Mouse (Mus musculus) heart, embryonic 12.5 days (tissue): ENCODE measurements around the gene Nipbl. TPM values are rescaled to one million over a fixed set of nuclear protein-coding genes. Genes with fewer than 3 reads are reported as not detected.
A peak's percentile ranks its signal among the peaks of the same experiment; 100 is the strongest.

Experiments
- ATAC-seq: fragments of 200-750 bp; cut with Nextera tagmentation; 2 replicates; pipeline ENCODE4 v1.8.0; 2017; ENCODE audit warnings: moderate TSS enrichment, moderate library complexity; ENCODE audit not compliant: insufficient number of reproducible peaks, low FRiP score
- H3K27ac ChIP-seq: fragments of 300-500 bp; sonication (generic); 2 replicates; pipeline ENCODE4 v1.5.1; 2016; ENCODE audit warnings: mild to moderate bottlenecking, moderate library complexity; ENCODE audit not compliant: poor library complexity, severe bottlenecking
- H3K27me3 ChIP-seq: fragments of 300-500 bp; sonication (generic); replicated peaks from 2 replicates; pipeline ENCODE4 v1.6.1; 2016; ENCODE audit warnings: mild to moderate bottlenecking, moderate library complexity
- H3K36me3 ChIP-seq: fragments of 300-500 bp; sonication (generic); 2 replicates; pipeline ENCODE4 v1.6.1; 2016; ENCODE audit warnings: mild to moderate bottlenecking, moderate library complexity
- H3K4me1 ChIP-seq: fragments of 300-500 bp; sonication (generic); replicated peaks from 2 replicates; pipeline ENCODE4 v1.6.1; 2016; ENCODE audit warnings: mild to moderate bottlenecking
- H3K4me2 ChIP-seq: fragments of 300-500 bp; sonication (generic); 2 replicates; pipeline ENCODE4 v1.6.1; 2016; ENCODE audit warnings: mild to moderate bottlenecking, moderate library complexity
- H3K4me3 ChIP-seq: fragments of 300-500 bp; sonication (generic); 2 replicates; pipeline ENCODE4 v1.5.1; 2016; ENCODE audit warnings: mild to moderate bottlenecking
- H3K9ac ChIP-seq: fragments of 300-500 bp; sonication (generic); 2 replicates; pipeline ENCODE4 v1.6.1; 2016; ENCODE audit warnings: mild to moderate bottlenecking, moderate library complexity
- H3K9me3 ChIP-seq: fragments of 300-500 bp; sonication (generic); replicated peaks from 2 replicates; pipeline ENCODE4 v1.6.1; 2016; ENCODE audit warnings: mild to moderate bottlenecking, moderate library complexity
- WGBS: fragments of 180-500 bp; shearing (Covaris S2); methylation state at CpG from one replicate; pipeline ENCODE4 v1.1.7; 2016; 5-methylcytosine and 5-hydroxymethylcytosine counted together
- polyA plus RNA-seq: library from polyadenylated mRNA; unstranded; fragments of >200 nt; fragmentation: Nextera tagmentation; extraction: Ambion mirVana; gene quantifications from 2 replicates; pipeline ENCODE4 v1.2.1, GENCODE M21; 2016

Gene Nipbl
- polyA plus RNA-seq, 1 experiment from 2014 or later, result 13.6 TPM

- peak overlapping the region; percentile 97 for H3K4me3 ChIP-seq
- no peaks in the 10 kb centered on the region for H3K27me3 ChIP-seq
- WGBS, result 11% methylated on average over 6 of the region's 6 CpGs
- no peaks in the 10 kb centered on the region for H3K9me3 ChIP-seq
- peak overlapping the region; percentile 99; the same call in 1 of the 2 replicates for H3K9ac ChIP-seq
- H3K27ac ChIP-seq, result peak overlapping the region; percentile 99
- peak overlapping the region; percentile 80 for H3K4me2 ChIP-seq
- no peak for ATAC-seq
- H3K36me3 ChIP-seq, result no peaks in the 10 kb centered on the region
- H3K4me1 ChIP-seq, result peaks cover 11% of the 10 kb centered on the region; the same call in 1 of the 2 replicates
Measured at GRCm38 (mm10) chr15:8446435-8446834, 2.2 kb upstream of the Nipbl start.

- Histone ChIP-seq H3K27ac (peak overlapping the region; percentile 99), H3K27me3 (no peaks in the 10 kb centered on the region), H3K4me1 (peaks cover 11% of the 10 kb centered on the region; the same call in 1 of the 2 replicates), H3K4me2 (peak overlapping the region; percentile 80), H3K4me3 (peak overlapping the region; percentile 97), H3K36me3 (no peaks in the 10 kb centered on the region), H3K9ac (peak overlapping the region; percentile 99), H3K9me3 (no peaks in the 10 kb centered on the region)
- WGBS, result 0% methylated on average over 19 of the region's 19 CpGs
- peak; percentile 41 for ATAC-seq
Measured at GRCm38 (mm10) chr15:8445951-8446419, 1.7 kb upstream of the Nipbl start.

- Histone ChIP-seq H3K27ac (peak overlapping the region; percentile 99), H3K4me3 (peak overlapping the region; percentile 97), H3K9ac (peak overlapping the region; percentile 99), H3K9me3 (no peaks in the 10 kb centered on the region), H3K4me2 (peak overlapping the region; percentile 80), H3K27me3 (no peaks in the 10 kb centered on the region), H3K36me3 (no peaks in the 10 kb centered on the region), H3K4me1 (peaks cover 11% of the 10 kb centered on the region; the same call in 1 of the 2 replicates)
- under 1% methylated on average over 57 of the region's 57 CpGs for WGBS
- ATAC-seq, result peak; percentile 79
Measured at GRCm38 (mm10) chr15:8444890-8445597, 781 bp upstream of the Nipbl start.

GRCm38 (mm10) chr15:8443168-8443925 is 916 bp downstream of the Nipbl start:
- Histone ChIP-seq H3K27ac (peak overlapping the region; percentile 99), H3K27me3 (no peaks in the 10 kb centered on the region), H3K4me2 (peak overlapping the region; percentile 80), H3K9ac (peak overlapping the region; percentile 99), H3K4me1 (peaks cover 11% of the 10 kb centered on the region; the same call in 1 of the 2 replicates), H3K9me3 (no peaks in the 10 kb centered on the region), H3K36me3 (no peaks in the 10 kb centered on the region), H3K4me3 (peak overlapping the region; percentile 97)
- WGBS, result under 1% methylated on average over 40 of the region's 40 CpGs
- ATAC-seq, result peak; percentile 53

GRCm38 (mm10) chr15:8442761-8443160 is 1.5 kb downstream of the Nipbl start:
- Histone ChIP-seq H3K4me1 (peaks cover 11% of the 10 kb centered on the region; the same call in 1 of the 2 replicates), H3K9ac (peak overlapping the region; percentile 82), H3K36me3 (no peaks in the 10 kb centered on the region), H3K4me3 (peak overlapping the region; percentile 97), H3K27ac (peak overlapping the region; percentile 69), H3K27me3 (no peaks in the 10 kb centered on the region), H3K9me3 (no peaks in the 10 kb centered on the region), H3K4me2 (peak overlapping the region; percentile 80)
- ATAC-seq, result no peak
- WGBS, result under 1% methylated on average over 6 of the region's 6 CpGs

GRCm38 (mm10) chr15:8442156-8442555 is 2.1 kb downstream of the Nipbl start:
- peak overlapping the region; percentile 82 for H3K9ac ChIP-seq
- peak overlapping the region; percentile 97 for H3K4me3 ChIP-seq
- no peaks in the 10 kb centered on the region for H3K27me3 ChIP-seq
- no peaks in the 10 kb centered on the region for H3K36me3 ChIP-seq
- no peak for ATAC-seq
- H3K4me2 ChIP-seq, result peak overlapping the region; percentile 80
- H3K4me1 ChIP-seq, result peaks cover 8% of the 10 kb centered on the region; the same call in 1 of the 2 replicates
- H3K27ac ChIP-seq, result peak overlapping the region; percentile 69
- no peaks in the 10 kb centered on the region for H3K9me3 ChIP-seq
- WGBS, result 1% methylated on average over 11 of the region's 11 CpGs

- Histone ChIP-seq H3K9ac (no peak overlapping the region), H3K27ac (no peak overlapping the region), H3K36me3 (0 out of 2 replicates have a peak, but pooled peaks cover 2% of the 10 kb centered on the region), H3K4me1 (0 out of 2 replicates have a peak, but pooled peaks cover 4% of the 10 kb centered on the region), H3K27me3 (no peaks in the 10 kb centered on the region), H3K4me2 (no peak overlapping the region), H3K9me3 (no peaks in the 10 kb centered on the region), H3K4me3 (no peak overlapping the region)
- WGBS, result 87% methylated on average over 2 of the region's 2 CpGs
- ATAC-seq, result no peak
Measured at GRCm38 (mm10) chr15:8433239-8433947, 10.9 kb downstream of the Nipbl start.

GRCm38 (mm10) chr15:8432534-8432933 is 11.7 kb downstream of the Nipbl start:
- H3K9ac ChIP-seq, result no peak overlapping the region
- 0 out of 2 replicates have a peak, but pooled peaks cover 4% of the 10 kb centered on the region for H3K4me1 ChIP-seq
- H3K27me3 ChIP-seq, result no peaks in the 10 kb centered on the region
- no peak overlapping the region for H3K4me3 ChIP-seq
- no peak overlapping the region for H3K4me2 ChIP-seq
- 95% methylated on average over 2 of the region's 2 CpGs for WGBS
- no peaks in the 10 kb centered on the region for H3K9me3 ChIP-seq
- no peak overlapping the region for H3K27ac ChIP-seq
- ATAC-seq, result no peak
- 0 out of 2 replicates have a peak, but pooled peaks cover 2% of the 10 kb centered on the region for H3K36me3 ChIP-seq

GRCm38 (mm10) chr15:8429502-8429901 is 14.8 kb downstream of the Nipbl start:
- no peak overlapping the region for H3K4me2 ChIP-seq
- 0 out of 2 replicates have a peak, but pooled peaks cover 2% of the 10 kb centered on the region for H3K36me3 ChIP-seq
- no peak overlapping the region for H3K9ac ChIP-seq
- H3K27me3 ChIP-seq, result no peaks in the 10 kb centered on the region
- H3K27ac ChIP-seq, result no peak overlapping the region
- H3K9me3 ChIP-seq, result no peaks in the 10 kb centered on the region
- no peak for ATAC-seq
- H3K4me1 ChIP-seq, result 0 out of 2 replicates have a peak, but pooled peaks cover 6% of the 10 kb centered on the region
- 82% methylated on average over 5 of the region's 5 CpGs for WGBS
- no peak overlapping the region for H3K4me3 ChIP-seq

- WGBS, result 37% methylated on average over 6 of the region's 6 CpGs
- H3K36me3 ChIP-seq, result no peaks in the 10 kb centered on the region
- no peaks in the 10 kb centered on the region for H3K9me3 ChIP-seq
- no peak overlapping the region for H3K27ac ChIP-seq
- H3K27me3 ChIP-seq, result no peaks in the 10 kb centered on the region
- ATAC-seq, result no peak
- H3K4me3 ChIP-seq, result no peak overlapping the region
- no peak overlapping the region for H3K4me2 ChIP-seq
- peaks cover 13% of the 10 kb centered on the region for H3K4me1 ChIP-seq
- H3K9ac ChIP-seq, result no peak overlapping the region
Measured at GRCm38 (mm10) chr15:8420909-8421308, 23.4 kb downstream of the Nipbl start.
